Mouse (Mus musculus) frontal cortex, adult 2 months (tissue): Measurements from ENCODE around the gene Cxcl16. TPM values are rescaled to one million over a fixed set of nuclear protein-coding genes. Genes with fewer than 3 reads are reported as not detected.
A peak's percentile ranks its signal among the peaks of the same experiment; 100 is the strongest.
"Not testable (repeated sequence)": the region's sequence is repeated elsewhere in the genome, so short reads cannot be mapped to it uniquely, and the experiment has no call there.

Experiments used
- DNase-seq, 2 experiments: peaks; one replicate each; pipeline ENCODE4 v3.0.0; 2022; ENCODE audit warnings: low spot score in 1 of 2; ENCODE audit errors: extremely low spot score in 1 of 2
- polyA plus RNA-seq: library from polyadenylated mRNA; depleted of rRNA; stranded (reverse); fragments of >200 nt; gene quantifications from 2 replicates; pipeline ENCODE4 v1.2.3, GENCODE M21; 2012; rRNA removed

Cxcl16 gene
- 3.2 and 3.7 TPM in 2 replicates for polyA plus RNA-seq

GRCm38 (mm10) chr11:70459601-70460101, at the start of gene Cxcl16:
Gene Cxcl16, minus strand, starts transcription at chr11:70459984.
- DNase-seq: no peak

GRCm38 (mm10) chr11:70506962-70507515, 47.3 kb upstream of the Cxcl16 start:
- no peak for DNase-seq

GRCm38 (mm10) chr11:70506385-70506784, 46.6 kb upstream of the Cxcl16 start:
- DNase-seq: peak in 1 of 2 experiments; percentile 72

GRCm38 (mm10) chr11:70504970-70505369, 45.2 kb upstream of the Cxcl16 start, which contains the start of gene Tm4sf5:
Gene Tm4sf5, plus strand, starts transcription at chr11:70505244.
- no peak for DNase-seq

GRCm38 (mm10) chr11:70502018-70502417, 42.2 kb upstream of the Cxcl16 start:
- DNase-seq: no peak

- no peak for DNase-seq
These were observed 40.7 kb upstream of the Cxcl16 start for GRCm38 (mm10) chr11:70500476-70500812.

- peak in 1 of 2 experiments; percentile 35 for DNase-seq
These were observed 40.0 kb upstream of the Cxcl16 start for GRCm38 (mm10) chr11:70499566-70500475.

GRCm38 (mm10) chr11:70489684-70490083, 29.9 kb upstream of the Cxcl16 start:
- DNase-seq: no peak

- DNase-seq: peak in 1 of 2 experiments; percentile 15
These were observed 29.4 kb upstream of the Cxcl16 start for GRCm38 (mm10) chr11:70489138-70489537.

- no peak for DNase-seq
These were observed 28.0 kb upstream of the Cxcl16 start for GRCm38 (mm10) chr11:70487816-70488215.

GRCm38 (mm10) chr11:70485498-70485897, 25.7 kb upstream of the Cxcl16 start:
- no peak for DNase-seq

- DNase-seq: no peak
These were observed 15.2 kb upstream of the Cxcl16 start for GRCm38 (mm10) chr11:70474872-70475534.

- DNase-seq: not testable (repeated sequence)
These were observed 13.5 kb upstream of the Cxcl16 start for GRCm38 (mm10) chr11:70473291-70473690.

GRCm38 (mm10) chr11:70472716-70473115, 12.9 kb upstream of the Cxcl16 start:
- DNase-seq: no peak

- DNase-seq: no peak
These were observed 10.0 kb upstream of the Cxcl16 start for GRCm38 (mm10) chr11:70469764-70470163.

- no peak for DNase-seq
These were observed 8.3 kb upstream of the Cxcl16 start for GRCm38 (mm10) chr11:70467902-70468619.

- no peak for DNase-seq
These were observed 6.0 kb upstream of the Cxcl16 start for GRCm38 (mm10) chr11:70465824-70466223.

- no peak for DNase-seq
These were observed 5.4 kb upstream of the Cxcl16 start for GRCm38 (mm10) chr11:70465211-70465610.

- no peak for DNase-seq
These were observed 4.2 kb upstream of the Cxcl16 start for GRCm38 (mm10) chr11:70463970-70464369.
